Mouse (Mus musculus) layer of hippocampus, adult 18-20 months (tissue): ENCODE measurements around the gene Arfgap2. TPM values are rescaled to one million over a fixed set of nuclear protein-coding genes. Genes with fewer than 3 reads are reported as not detected.

Source experiments
- DNase-seq, 2 experiments: peaks; one replicate each; pipeline ENCODE4 v3.0.0; 2022; ENCODE audit warnings: low spot score in 2 of 2
- long read RNA-seq: library from polyadenylated mRNA; stranded (forward); transcript quantifications from one replicate; pipeline ENCODE4 v2.0.0, GENCODE M21; 2021
- total RNA-seq, 2 experiments: library from RNA; stranded (reverse); gene quantifications; 2 replicates each; pipeline ENCODE4 v1.2.3; 2021

Gene Arfgap2
- 10 to 100 TPM; 68.2 to 68.8 TPM for total RNA-seq
- long read RNA-seq, transcript Arfgap2-202 (16 exons, 3,068 nt) = major isoform, 112 of 126 reads
- long read RNA-seq, partial matches to known transcripts = 3 of 126 reads
- long read RNA-seq, other reads (novel, unspliced or antisense) = 9 of 126 reads

GRCm38 (mm10) chr2:91264711-91265681 lies at the start of gene Arfgap2:
Gene Arfgap2 (plus strand): TSS chr2:91264974.
- DNase-seq = peak; percentile 98 to 99

GRCm38 (mm10) chr2:91217032-91217431 lies 47.7 kb upstream of the Arfgap2 start:
- DNase-seq = no peak

GRCm38 (mm10) chr2:91220501-91220900 lies 44.3 kb upstream of the Arfgap2 start:
- no peak for DNase-seq

GRCm38 (mm10) chr2:91223614-91224013 lies 41.2 kb upstream of the Arfgap2 start:
- no peak for DNase-seq

GRCm38 (mm10) chr2:91229735-91230134 lies 35.0 kb upstream of the Arfgap2 start:
- DNase-seq = peak in 1 of 2 experiments; percentile 44

- DNase-seq = peak; percentile 84 to 88
Measured at GRCm38 (mm10) chr2:91236601-91237510, 27.9 kb upstream of the Arfgap2 start, which contains the start of gene Ddb2. Gene Ddb2 (minus strand): TSS chr2:91236982.

GRCm38 (mm10) chr2:91237511-91238080 lies 27.2 kb upstream of the Arfgap2 start:
- DNase-seq = peak in 1 of 2 experiments; percentile 22

GRCm38 (mm10) chr2:91242547-91242946 lies 22.2 kb upstream of the Arfgap2 start:
- DNase-seq = no peak

- peak; percentile 80 to 90 for DNase-seq
Measured at GRCm38 (mm10) chr2:91243416-91243815, 21.4 kb upstream of the Arfgap2 start.

GRCm38 (mm10) chr2:91244557-91245228 lies 20.1 kb upstream of the Arfgap2 start:
- DNase-seq = no peak

GRCm38 (mm10) chr2:91248366-91248765 lies 16.4 kb upstream of the Arfgap2 start:
- DNase-seq = no peak

GRCm38 (mm10) chr2:91252001-91252400 lies 12.8 kb upstream of the Arfgap2 start:
- no peak for DNase-seq

- DNase-seq = no peak
Measured at GRCm38 (mm10) chr2:91252512-91252911, 12.3 kb upstream of the Arfgap2 start.

GRCm38 (mm10) chr2:91254725-91255380 lies 9.9 kb upstream of the Arfgap2 start:
- DNase-seq = no peak

- DNase-seq = no peak
Measured at GRCm38 (mm10) chr2:91255661-91256150, 9.1 kb upstream of the Arfgap2 start, which contains the start of gene Pacsin3. Gene Pacsin3 (plus strand): TSS chr2:91255954.

GRCm38 (mm10) chr2:91256256-91257125 lies 8.3 kb upstream of the Arfgap2 start:
- DNase-seq = no peak

GRCm38 (mm10) chr2:91257126-91257980 lies 7.4 kb upstream of the Arfgap2 start:
- DNase-seq = no peak

- DNase-seq = peak in 1 of 2 experiments; percentile 59
Measured at GRCm38 (mm10) chr2:91258054-91258453, 6.7 kb upstream of the Arfgap2 start.
